Mouse (Mus musculus) kidney, embryonic 14.5 days (tissue): ENCODE results near the gene Zbtb41. TPM values are rescaled to one million over a fixed set of nuclear protein-coding genes. Genes with fewer than 3 reads are reported as not detected.
A peak's percentile ranks its signal among the peaks of the same experiment; 100 is the strongest.

Experiments used
- ATAC-seq: fragments of 200-750 bp; cut with Nextera tagmentation; 2 replicates; pipeline ENCODE4 v1.8.0; 2017; ENCODE audit warnings: moderate number of reproducible peaks, mild to moderate bottlenecking, moderate TSS enrichment, moderate library complexity; ENCODE audit not compliant: low FRiP score, low TSS enrichment
- H3K27ac ChIP-seq: fragments of 300-500 bp; sonication (generic); 2 replicates; pipeline ENCODE4 v1.5.1; 2014; ENCODE audit warnings: low read depth, mild to moderate bottlenecking, low read length, moderate library complexity, mixed read lengths
- H3K27me3 ChIP-seq: fragments of 300-500 bp; sonication (generic); 2 replicates; pipeline ENCODE4 v1.6.1; 2014; ENCODE audit warnings: mild to moderate bottlenecking, low read length; ENCODE audit not compliant: control insufficient read depth, insufficient read depth
- H3K36me3 ChIP-seq: fragments of 300-500 bp; sonication (generic); 2 replicates; pipeline ENCODE4 v1.6.1; 2014; ENCODE audit warnings: low read length, mixed read lengths; ENCODE audit not compliant: control insufficient read depth, insufficient read depth
- H3K4me1 ChIP-seq: fragments of 300-500 bp; sonication (generic); 2 replicates; pipeline ENCODE4 v1.6.1; 2014; ENCODE audit warnings: low read length, mixed read lengths; ENCODE audit not compliant: control insufficient read depth, insufficient read depth
- H3K4me2 ChIP-seq: fragments of 300-500 bp; sonication (generic); replicated peaks from 2 replicates; pipeline ENCODE4 v1.6.1; 2014; ENCODE audit warnings: low read depth, mild to moderate bottlenecking, low read length
- H3K4me3 ChIP-seq: fragments of 300-500 bp; sonication (generic); 2 replicates; pipeline ENCODE4 v1.5.1; 2014; ENCODE audit warnings: mild to moderate bottlenecking, low read length
- H3K9ac ChIP-seq: fragments of 300-500 bp; sonication (generic); 2 replicates; pipeline ENCODE4 v1.6.1; 2014; ENCODE audit warnings: low read depth, mild to moderate bottlenecking, low read length, moderate library complexity
- H3K9me3 ChIP-seq: fragments of 300-500 bp; sonication (generic); 2 replicates; pipeline ENCODE4 v1.6.1; 2016; ENCODE audit warnings: low read length; ENCODE audit not compliant: control insufficient read depth
- WGBS: fragments of 180-500 bp; shearing (Covaris S2); extraction: QIAGEN DNeasy Blood & Tissue Kit; methylation state at CpG from one replicate; pipeline ENCODE4 v1.1.7; 2014; 5-methylcytosine and 5-hydroxymethylcytosine counted together
- polyA plus RNA-seq: library from polyadenylated mRNA; unstranded; fragments of >200 nt; fragmentation: Nextera tagmentation; extraction: Ambion mirVana; gene quantifications from 2 replicates; pipeline ENCODE4 v1.2.1, GENCODE M21; 2014

Gene Zbtb41
- polyA plus RNA-seq, 1 experiment from 2014 or later, result 15.4 TPM

- no peaks in the 10 kb centered on the region for H3K9me3 ChIP-seq
- H3K4me2 ChIP-seq, result peak within 1 kb of the TSS; percentile 77
- H3K9ac ChIP-seq, result peak within 1 kb of the TSS; percentile 82
- under 1% methylated on average over 52 of the region's 65 CpGs for WGBS
- ATAC-seq, result peak; percentile 99
- peak within 1 kb of the TSS; percentile 81 for H3K4me3 ChIP-seq
- H3K27me3 ChIP-seq, result no peaks in the 10 kb centered on the region
- peak within 1 kb of the TSS; percentile 71 for H3K27ac ChIP-seq
- H3K4me1 ChIP-seq, result peaks cover 11% of the 10 kb centered on the region
- peaks cover 20% of the 10 kb centered on the region for H3K36me3 ChIP-seq
These were observed 32.5 kb downstream of the Zbtb41 start, which contains the start of gene Aspm for GRCm38 (mm10) chr1:139454340-139455225. Aspm (plus strand) TSS chr1:139454772.

GRCm38 (mm10) chr1:139455226-139455869 lies 33.3 kb downstream of the Zbtb41 start:
- Histone ChIP-seq H3K4me2 (peak overlapping the region; percentile 77), H3K36me3 (peaks cover 20% of the 10 kb centered on the region), H3K4me3 (peak overlapping the region; percentile 81), H3K4me1 (peaks cover 13% of the 10 kb centered on the region), H3K27me3 (no peaks in the 10 kb centered on the region), H3K9me3 (no peaks in the 10 kb centered on the region), H3K9ac (peak overlapping the region; percentile 82), H3K27ac (peak overlapping the region; percentile 71)
- ATAC-seq, result peak; percentile 54
- 4% methylated on average over 17 of the region's 17 CpGs for WGBS

- Histone ChIP-seq H3K4me3 (no peak overlapping the region), H3K4me1 (peaks cover 13% of the 10 kb centered on the region), H3K4me2 (no peak overlapping the region), H3K27ac (no peak overlapping the region), H3K9ac (no peak overlapping the region), H3K27me3 (no peaks in the 10 kb centered on the region), H3K9me3 (no peaks in the 10 kb centered on the region), H3K36me3 (peaks cover 52% of the 10 kb centered on the region)
- ATAC-seq, result no peak
- WGBS, result 83% methylated on average over 5 of the region's 5 CpGs
These were observed 38.7 kb downstream of the Zbtb41 start for GRCm38 (mm10) chr1:139460807-139461206.

GRCm38 (mm10) chr1:139465936-139466335 lies 43.8 kb downstream of the Zbtb41 start:
- H3K4me1 ChIP-seq, result no peaks in the 10 kb centered on the region
- no peaks in the 10 kb centered on the region for H3K27me3 ChIP-seq
- H3K36me3 ChIP-seq, result peaks cover 67% of the 10 kb centered on the region
- H3K4me2 ChIP-seq, result no peak overlapping the region
- no peak for ATAC-seq
- H3K4me3 ChIP-seq, result no peak overlapping the region
- 93% methylated on average over 11 of the region's 11 CpGs for WGBS
- no peak overlapping the region for H3K27ac ChIP-seq
- no peak overlapping the region for H3K9ac ChIP-seq
- H3K9me3 ChIP-seq, result no peaks in the 10 kb centered on the region

GRCm38 (mm10) chr1:139478898-139479297 lies 56.8 kb downstream of the Zbtb41 start:
- Histone ChIP-seq H3K27ac (no peak overlapping the region), H3K4me1 (no peaks in the 10 kb centered on the region), H3K9me3 (no peaks in the 10 kb centered on the region), H3K4me3 (no peak overlapping the region), H3K27me3 (no peaks in the 10 kb centered on the region), H3K9ac (no peak overlapping the region), H3K4me2 (no peak overlapping the region), H3K36me3 (peaks cover 85% of the 10 kb centered on the region)
- WGBS, result 94% methylated on average over 11 of the region's 11 CpGs
- ATAC-seq, result no peak

GRCm38 (mm10) chr1:139480246-139480645 lies 58.2 kb downstream of the Zbtb41 start:
- ATAC-seq, result no peak
- no peak overlapping the region for H3K4me2 ChIP-seq
- H3K4me1 ChIP-seq, result no peaks in the 10 kb centered on the region
- H3K27ac ChIP-seq, result no peak overlapping the region
- no peak overlapping the region for H3K4me3 ChIP-seq
- H3K9me3 ChIP-seq, result no peaks in the 10 kb centered on the region
- peaks cover 78% of the 10 kb centered on the region for H3K36me3 ChIP-seq
- no peak overlapping the region for H3K9ac ChIP-seq
- 94% methylated on average over 8 of the region's 8 CpGs for WGBS
- no peaks in the 10 kb centered on the region for H3K27me3 ChIP-seq

GRCm38 (mm10) chr1:139481146-139481545 lies 59.1 kb downstream of the Zbtb41 start:
- no peak overlapping the region for H3K9ac ChIP-seq
- no peak overlapping the region for H3K27ac ChIP-seq
- H3K36me3 ChIP-seq, result peaks cover 73% of the 10 kb centered on the region
- H3K4me2 ChIP-seq, result no peak overlapping the region
- no peaks in the 10 kb centered on the region for H3K27me3 ChIP-seq
- no peaks in the 10 kb centered on the region for H3K9me3 ChIP-seq
- no peak overlapping the region for H3K4me3 ChIP-seq
- no peak for ATAC-seq
- 92% methylated on average over 4 of the region's 4 CpGs for WGBS
- H3K4me1 ChIP-seq, result no peaks in the 10 kb centered on the region

- Histone ChIP-seq H3K4me1 (no peaks in the 10 kb centered on the region), H3K4me2 (no peak overlapping the region), H3K27ac (no peak overlapping the region), H3K9me3 (no peaks in the 10 kb centered on the region), H3K9ac (no peak overlapping the region), H3K36me3 (peaks cover 37% of the 10 kb centered on the region), H3K4me3 (no peak overlapping the region), H3K27me3 (no peaks in the 10 kb centered on the region)
- WGBS, result 85% methylated on average over 3 of the region's 3 CpGs
- ATAC-seq, result no peak
These were observed 72.5 kb downstream of the Zbtb41 start for GRCm38 (mm10) chr1:139494630-139495029.

GRCm38 (mm10) chr1:139495408-139495807 lies 73.3 kb downstream of the Zbtb41 start:
- Histone ChIP-seq H3K4me3 (no peak overlapping the region), H3K36me3 (peaks cover 30% of the 10 kb centered on the region), H3K4me2 (no peak overlapping the region), H3K9me3 (no peaks in the 10 kb centered on the region), H3K27ac (no peak overlapping the region), H3K9ac (0 out of 2 replicates have a peak overlapping the region, but pooled peaks have one; percentile 18), H3K4me1 (no peaks in the 10 kb centered on the region), H3K27me3 (no peaks in the 10 kb centered on the region)
- 86% methylated on average over 2 of the region's 2 CpGs for WGBS
- ATAC-seq, result no peak
